Mouse (Mus musculus) T-helper 1 cell (primary cell): ENCODE results near the gene Nphp4.

Source experiments
- in situ Hi-C: fragments of 300-600 bp; cut with MboI, MseI; formaldehyde crosslinking; loops from one replicate; pipeline ENCODE4 v1.15.1; 2025; ENCODE audit warnings: high pct_unique_total_duplicates

The Nphp4 gene

GRCm38 (mm10) chr4:152477466-152478223 lies 1.1 kb downstream of the Nphp4 start, which contains the start of gene Kcnab2:
Kcnab2 (minus strand) TSS chr4:152477871.
- in situ Hi-C loops, result loop anchor here (5.0 kb wide), 1 partner anchor 615 kb away; the partner anchor contains the start of gene Camta1

- in situ Hi-C loops, result loop anchor here (5.0 kb wide), 1 partner anchor 616 kb away; the partner anchor contains the start of gene Camta1
Observed at GRCm38 (mm10) chr4:152478224-152478567, 1.7 kb downstream of the Nphp4 start.

GRCm38 (mm10) chr4:152480426-152480825 lies 3.9 kb downstream of the Nphp4 start:
- in situ Hi-C loops, result no loop called here

- in situ Hi-C loops, result no loop called here
Observed at GRCm38 (mm10) chr4:152488046-152488445, 11.5 kb downstream of the Nphp4 start.

GRCm38 (mm10) chr4:152490311-152490710 lies 13.8 kb downstream of the Nphp4 start:
- in situ Hi-C loops, result no loop called here

- in situ Hi-C loops, result no loop called here
Observed at GRCm38 (mm10) chr4:152491250-152491899, 14.9 kb downstream of the Nphp4 start.

- in situ Hi-C loops, result no loop called here
Observed at GRCm38 (mm10) chr4:152494360-152494879, 17.9 kb downstream of the Nphp4 start.

- in situ Hi-C loops, result no loop called here
Observed at GRCm38 (mm10) chr4:152512221-152512925, 35.9 kb downstream of the Nphp4 start.

GRCm38 (mm10) chr4:152514884-152515283 lies 38.4 kb downstream of the Nphp4 start:
- in situ Hi-C loops, result no loop called here

- in situ Hi-C loops, result no loop called here
Observed at GRCm38 (mm10) chr4:152519106-152519505, 42.6 kb downstream of the Nphp4 start.

- in situ Hi-C loops, result no loop called here
Observed at GRCm38 (mm10) chr4:152520083-152520482, 43.6 kb downstream of the Nphp4 start.

GRCm38 (mm10) chr4:152532872-152533271 lies 56.4 kb downstream of the Nphp4 start:
- in situ Hi-C loops, result no loop called here

- in situ Hi-C loops, result no loop called here
Observed at GRCm38 (mm10) chr4:152539756-152540155, 63.2 kb downstream of the Nphp4 start.

- in situ Hi-C loops, result no loop called here
Observed at GRCm38 (mm10) chr4:152541172-152541571, 64.7 kb downstream of the Nphp4 start.

GRCm38 (mm10) chr4:152542447-152542846 lies 65.9 kb downstream of the Nphp4 start:
- in situ Hi-C loops, result no loop called here

- in situ Hi-C loops, result no loop called here
Observed at GRCm38 (mm10) chr4:152546481-152546880, 70.0 kb downstream of the Nphp4 start.

GRCm38 (mm10) chr4:152547886-152548663 lies 71.6 kb downstream of the Nphp4 start:
- in situ Hi-C loops, result no loop called here

GRCm38 (mm10) chr4:152549507-152550202 lies 73.1 kb downstream of the Nphp4 start:
- in situ Hi-C loops, result no loop called here

GRCm38 (mm10) chr4:152550203-152550549 lies 73.7 kb downstream of the Nphp4 start:
- in situ Hi-C loops, result no loop called here

- in situ Hi-C loops, result no loop called here
Observed at GRCm38 (mm10) chr4:152553582-152554285, 77.2 kb downstream of the Nphp4 start.
